Mouse (Mus musculus) Patski (cell line): ENCODE results near the gene Gpr157. TPM values are rescaled to one million over a fixed set of nuclear protein-coding genes. Genes with fewer than 3 reads are reported as not detected.

Experiments
- ATAC-seq: fragments of 100-300 bp; one replicate; pipeline ENCODE4 v1.8.0; 2021
- CTCF ChIA-PET: fragments of 350-600 bp; sonication (Branson Sonifier 250); formaldehyde crosslinking; loops from one replicate; lab custom pipeline; 2022; ENCODE audit warnings: inconsistent platforms; lab: Charles Lee
- POLR2A ChIA-PET: fragments of 350-600 bp; sonication (Branson Sonifier 250); formaldehyde crosslinking; loops from one replicate; lab custom pipeline; 2022; ENCODE audit warnings: antibody characterized with exemption, inconsistent platforms; lab: Charles Lee
- DNase-seq: peaks from one replicate; pipeline ENCODE4 v3.0.0-alpha.2; 2011; ENCODE audit warnings: low read depth, low spot score
- H3K27me3 ChIP-seq: fragments of 371-371 bp; one replicate; pipeline ENCODE4 v1.5.1; 2021
- CTCF ChIP-seq: fragments of 100-300 bp; IDR thresholded peaks from one replicate; pipeline ENCODE4 v1.5.1; 2021
- in situ Hi-C: fragments of 300-500 bp; cut with MboI; formaldehyde crosslinking; loops from 3 replicates; pipeline ENCODE4 v1.11.1; 2018; ENCODE audit warnings: low pct_unique_long_range_greater_than_20kb, mixed read lengths
- polyA plus RNA-seq: library from polyadenylated mRNA; unstranded; gene quantifications from one replicate; pipeline ENCODE4 v1.2.3, GENCODE M21; 2021

Gene Gpr157
- polyA plus RNA-seq, 1 experiment from 2014 or later: 0.50 TPM

- ChIA-PET CTCF (no interaction called here), POLR2A (interaction anchor here (1.9 kb wide), 1 partner anchor 39 kb away, joined by 9 read pairs; no protein-coding TSS in a partner anchor)
- ATAC-seq (no peak), DNase-seq (no peak)
- H3K27me3 ChIP-seq: no peaks in the 10 kb centered on the region
- in situ Hi-C loops: no loop called here
- TF ChIP-seq CTCF: no peak
Observed at GRCm38 (mm10) chr4:150087890-150088530, 845 bp downstream of the Gpr157 start.

GRCm38 (mm10) chr4:150089121-150089520 is 2.0 kb downstream of the Gpr157 start:
- no peak for TF ChIP-seq CTCF
- DNase-seq (no peak), ATAC-seq (no peak)
- H3K27me3 ChIP-seq: no peaks in the 10 kb centered on the region
- ChIA-PET POLR2A (no interaction called here), CTCF (no interaction called here)
- in situ Hi-C loops: no loop called here

- no peak for DNase-seq
- in situ Hi-C loops: loop anchor here (10.0 kb wide), 1 partner anchor 57 kb away; no protein-coding TSS in a partner anchor
Observed at GRCm38 (mm10) chr4:150091887-150092582, 4.9 kb downstream of the Gpr157 start.

GRCm38 (mm10) chr4:150092583-150092902 is 5.4 kb downstream of the Gpr157 start:
- TF ChIP-seq CTCF: peak; percentile 42
- ChIA-PET POLR2A (no interaction called here), CTCF (interaction anchor here (1.5 kb wide), 1 partner anchor 55 kb away, joined by 5 read pairs; no protein-coding TSS in a partner anchor)
- ATAC-seq (no peak), DNase-seq (no peak)
- no peaks in the 10 kb centered on the region for H3K27me3 ChIP-seq
- in situ Hi-C loops: loop anchor here (10.0 kb wide), 1 partner anchor 58 kb away; no protein-coding TSS in a partner anchor

More at GRCm38 (mm10) chr4:150091887-150092582, 4.9 kb downstream of the Gpr157 start:
- H3K27me3 ChIP-seq: no peaks in the 10 kb centered on the region
- POLR2A ChIA-PET: no interaction called here
- no peak for ATAC-seq
- CTCF ChIA-PET: interaction anchor here (1.5 kb wide), 1 partner anchor 54 kb away, joined by 5 read pairs; no protein-coding TSS in a partner anchor
- TF ChIP-seq CTCF: peak; percentile 60

GRCm38 (mm10) chr4:150093560-150094462 is 6.6 kb downstream of the Gpr157 start:
- ATAC-seq (no peak), DNase-seq (no peak)
- no peaks in the 10 kb centered on the region for H3K27me3 ChIP-seq
- ChIA-PET POLR2A (no interaction called here), CTCF (no interaction called here)
- in situ Hi-C loops: loop anchor here (10.0 kb wide), 1 partner anchor 59 kb away; no protein-coding TSS in a partner anchor
- no peak for TF ChIP-seq CTCF

GRCm38 (mm10) chr4:150094463-150094789 is 7.3 kb downstream of the Gpr157 start:
- DNase-seq (no peak), ATAC-seq (no peak)
- ChIA-PET POLR2A (no interaction called here), CTCF (no interaction called here)
- TF ChIP-seq CTCF: no peak
- no peaks in the 10 kb centered on the region for H3K27me3 ChIP-seq
- in situ Hi-C loops: loop anchor here (10.0 kb wide), 1 partner anchor 60 kb away; no protein-coding TSS in a partner anchor

- ATAC-seq: no peak
- CTCF ChIA-PET: no interaction called here
Observed at GRCm38 (mm10) chr4:150096309-150096708, 9.1 kb downstream of the Gpr157 start.

GRCm38 (mm10) chr4:150097847-150098246 is 10.7 kb downstream of the Gpr157 start:
- DNase-seq (no peak), ATAC-seq (no peak)
- in situ Hi-C loops: loop anchor here (10.0 kb wide), 1 partner anchor 63 kb away; no protein-coding TSS in a partner anchor
- no peaks in the 10 kb centered on the region for H3K27me3 ChIP-seq
- CTCF ChIA-PET: no interaction called here
- TF ChIP-seq CTCF: no peak
- POLR2A ChIA-PET: interaction anchor here (0.6 kb wide), 1 partner anchor 12 kb away, joined by 5 read pairs; no protein-coding TSS in a partner anchor

More at GRCm38 (mm10) chr4:150096309-150096708, 9.1 kb downstream of the Gpr157 start:
- POLR2A ChIA-PET: no interaction called here
- no peak for TF ChIP-seq CTCF
- no peak for DNase-seq
- no peaks in the 10 kb centered on the region for H3K27me3 ChIP-seq
- in situ Hi-C loops: loop anchor here (10.0 kb wide), 1 partner anchor 62 kb away; no protein-coding TSS in a partner anchor

- no peak for ATAC-seq
- peak; percentile 24 for DNase-seq
- ChIA-PET CTCF (interaction anchor here (0.6 to 1.6 kb wide), 17 partner anchors 9 to 124 kb away, joined by 3 to 7 read pairs (median 4); partner anchors contain the start of gene Gpr157), POLR2A (interaction anchor here (0.6 kb wide), 1 partner anchor 278 kb away, joined by 3 read pairs; no protein-coding TSS in a partner anchor)
- no peaks in the 10 kb centered on the region for H3K27me3 ChIP-seq
- TF ChIP-seq CTCF: peak; percentile 83
- in situ Hi-C loops: loop anchor here (10.0 kb wide), 1 partner anchor 64 kb away; no protein-coding TSS in a partner anchor
Observed at GRCm38 (mm10) chr4:150098880-150099279, 11.7 kb downstream of the Gpr157 start.

- in situ Hi-C loops: loop anchor here (5.0 kb wide), 1 partner anchor 301 kb away; no protein-coding TSS in a partner anchor
- ATAC-seq (no peak), DNase-seq (no peak)
- ChIA-PET CTCF (no interaction called here), POLR2A (no interaction called here)
- no peaks in the 10 kb centered on the region for H3K27me3 ChIP-seq
- TF ChIP-seq CTCF: no peak
Observed at GRCm38 (mm10) chr4:150102822-150103221, 15.7 kb downstream of the Gpr157 start.
